Mouse (Mus musculus): Measurements from ENCODE around the gene Nucks1. TPM values are rescaled to one million over a fixed set of nuclear protein-coding genes. Genes with fewer than 3 reads are reported as not detected.

Nucks1 gene
- 29.2 and 32.7 TPM in 2 replicates for polyA plus RNA-seq (2012)

DNA sequence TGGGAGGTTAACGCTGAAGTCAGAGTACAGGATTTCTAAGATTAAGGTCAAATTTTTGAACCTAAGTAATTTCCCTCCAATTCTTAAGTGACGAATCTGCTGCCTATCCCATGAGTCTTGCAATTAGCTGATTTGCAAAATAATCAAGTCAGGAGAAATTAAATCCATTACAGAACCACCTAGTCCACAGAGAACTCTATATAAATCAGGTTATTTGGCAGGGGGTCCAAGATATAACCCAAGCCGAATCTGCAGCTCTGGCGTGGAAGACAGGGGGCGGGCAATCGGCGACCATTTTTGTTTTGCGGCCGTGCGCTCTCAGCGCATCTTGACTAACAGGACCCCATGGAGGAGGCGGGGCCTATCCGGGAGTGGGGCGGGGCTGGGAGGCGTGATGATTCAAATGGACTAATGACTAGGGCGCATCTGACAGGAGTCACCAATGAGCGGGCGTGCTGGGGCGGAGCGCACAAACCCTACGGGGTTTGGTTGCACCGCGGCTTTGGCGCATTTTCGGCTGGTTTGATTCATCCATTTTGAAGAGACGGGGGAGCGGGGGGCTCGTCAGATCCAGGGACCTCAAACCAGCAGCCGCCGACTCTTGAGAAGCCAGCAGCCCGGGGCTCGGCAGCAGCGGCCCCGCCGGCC is at the start of gene Nucks1:
Gene Nucks1, plus strand, starts transcription at position 534 of the 648 bp plus-strand sequence.
- TF ChIP-seq GATA1 (IDR thresholded peaks at IDR 0.05; ENCODE audit: low read length), result no peak

DNA sequence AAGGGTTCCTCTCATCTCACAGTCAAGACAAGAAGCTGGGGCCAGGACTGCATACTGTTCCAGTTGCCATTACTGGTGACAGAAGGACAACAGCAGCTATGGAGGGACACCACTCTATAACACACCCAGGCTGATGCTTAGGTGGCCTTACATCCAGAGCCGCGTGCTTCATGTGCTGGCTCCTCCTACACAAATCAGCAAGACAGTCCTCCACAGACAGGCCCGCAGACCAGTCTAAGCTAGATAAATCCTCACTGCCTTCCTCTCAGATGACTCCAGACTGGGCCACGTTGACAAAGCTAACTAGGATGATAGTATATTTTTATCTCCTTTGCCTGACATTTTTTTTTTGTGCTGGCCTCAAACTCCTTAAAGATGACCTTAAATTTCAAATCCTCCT is 48.5 kb upstream of the Nucks1 start:
- TF ChIP-seq GATA1 (IDR thresholded peaks at IDR 0.05; ENCODE audit: low read length), result no peak

DNA sequence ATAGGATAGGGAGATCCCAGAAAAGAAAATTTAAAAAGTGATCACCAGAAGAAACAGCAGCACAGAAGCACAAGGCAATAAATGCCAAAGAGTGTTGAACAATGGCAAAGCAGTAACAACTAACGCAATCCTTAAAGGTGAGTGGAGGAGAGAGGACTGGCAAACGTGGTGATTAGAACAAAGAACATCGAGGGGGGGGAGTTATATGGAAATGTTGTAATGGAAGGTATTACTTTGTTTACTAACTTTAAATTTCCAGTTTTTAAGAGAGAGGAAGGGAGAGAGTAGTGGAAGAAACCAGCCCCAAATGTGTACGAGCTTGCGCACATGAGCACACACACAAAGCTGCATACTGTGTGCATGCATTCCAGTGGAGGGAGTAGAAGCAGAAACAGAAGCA is 44.7 kb upstream of the Nucks1 start:
- TF ChIP-seq GATA1 (IDR thresholded peaks at IDR 0.05; ENCODE audit: low read length), result no peak

DNA sequence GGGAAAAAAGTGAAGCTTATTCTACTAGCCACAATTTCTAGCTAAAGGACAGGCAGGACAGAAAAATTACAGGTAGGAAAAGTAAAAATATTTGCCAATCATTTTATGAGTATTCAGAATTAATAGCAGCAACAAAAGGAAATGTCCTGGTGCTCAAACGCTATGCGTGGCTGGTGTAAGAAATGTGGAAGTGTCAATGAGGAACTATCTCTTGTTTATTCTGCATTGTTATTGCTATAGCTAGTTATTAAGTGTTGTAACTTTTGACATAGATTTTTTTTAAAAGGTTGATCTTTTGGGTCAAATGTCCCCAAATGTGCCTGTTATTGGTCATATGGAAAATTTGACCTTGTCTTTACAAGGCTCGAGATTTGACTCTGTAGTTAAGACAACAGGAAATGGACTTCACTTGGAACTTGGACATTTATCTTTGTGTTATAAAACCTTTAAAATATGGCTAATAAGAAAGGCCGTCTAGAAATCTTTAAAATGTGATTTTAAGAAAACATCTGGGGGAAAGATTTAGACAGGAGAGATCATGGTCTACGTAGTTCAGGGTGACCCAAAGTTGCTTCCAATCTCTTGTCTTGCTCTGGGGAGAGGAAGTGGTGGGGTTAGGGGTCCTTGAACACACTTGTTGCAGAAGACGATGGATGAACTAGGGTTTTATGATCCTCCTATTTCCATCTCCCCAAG is 43.9 kb upstream of the Nucks1 start:
- TF ChIP-seq GATA1 (IDR thresholded peaks at IDR 0.05; ENCODE audit: low read length), result no peak

- TF ChIP-seq GATA1 (IDR thresholded peaks at IDR 0.05; ENCODE audit: low read length), result no peak
Measured at GRCm38 (mm10) chr1:131867093-131867945, 43.0 kb upstream of the Nucks1 start, which contains the start of gene Rab29. Rab29 (plus strand) TSS chr1:131867224.

DNA sequence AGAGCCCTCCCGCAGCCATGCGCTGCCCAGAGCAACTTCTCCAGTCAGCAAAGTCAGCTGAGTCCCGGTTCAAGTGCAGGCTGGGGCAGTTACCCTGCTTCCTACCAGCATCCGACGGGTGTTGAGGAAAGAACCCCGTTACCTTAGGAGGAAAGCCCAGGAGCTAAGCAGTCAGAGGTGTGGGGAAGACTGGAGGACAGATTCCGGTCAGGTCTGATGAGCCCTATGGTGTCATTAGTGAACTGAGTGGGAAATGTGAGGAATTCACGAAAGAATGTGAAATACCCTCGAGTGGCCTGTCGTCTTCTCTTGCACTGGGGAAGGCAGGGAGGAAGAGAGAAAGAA is 42.4 kb upstream of the Nucks1 start:
- TF ChIP-seq GATA1 (IDR thresholded peaks at IDR 0.05; ENCODE audit: low read length), result no peak

GRCm38 (mm10) chr1:131869561-131869960 is 40.8 kb upstream of the Nucks1 start:
- TF ChIP-seq GATA1 (IDR thresholded peaks at IDR 0.05; ENCODE audit: low read length), result no peak

DNA sequence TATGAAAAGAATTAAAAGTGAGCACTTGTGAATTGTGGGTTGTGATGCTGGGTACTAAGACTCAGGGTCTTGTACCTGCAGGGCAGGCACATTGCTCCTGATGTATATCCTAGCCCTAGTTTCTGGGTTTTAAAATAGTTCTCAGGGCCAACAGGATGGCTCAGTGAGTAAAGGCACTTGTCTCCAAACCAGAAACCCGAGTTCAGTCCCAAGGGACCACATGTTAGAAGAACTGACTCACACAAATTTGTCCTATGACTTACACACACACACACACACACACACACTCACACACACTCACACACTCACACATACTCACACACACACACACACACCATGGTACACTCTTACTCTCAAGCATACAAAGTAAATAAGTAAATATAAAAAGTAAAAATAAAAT is 37.5 kb upstream of the Nucks1 start:
- TF ChIP-seq GATA1 (IDR thresholded peaks at IDR 0.05; ENCODE audit: low read length), result no peak

DNA sequence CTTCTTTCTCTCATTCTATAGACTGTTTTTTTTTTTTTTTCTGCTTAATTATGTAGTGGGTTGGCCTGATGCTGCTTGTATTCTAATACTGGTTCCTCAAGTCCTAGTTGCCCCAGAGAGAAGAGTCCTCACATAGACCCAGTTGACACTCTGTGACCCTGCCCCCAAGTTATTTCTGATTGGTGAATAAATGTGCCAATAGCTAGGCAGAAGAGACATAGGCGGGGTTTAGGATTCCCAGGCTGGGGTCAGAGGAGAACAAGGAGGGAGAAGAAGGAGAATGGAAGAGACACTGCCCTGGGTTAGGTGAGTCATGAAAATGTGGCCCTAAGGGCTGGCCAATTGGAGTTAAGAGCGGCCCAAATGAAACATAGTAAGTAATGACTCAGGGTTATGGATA is 30.5 kb upstream of the Nucks1 start:
- TF ChIP-seq GATA1 (IDR thresholded peaks at IDR 0.05; ENCODE audit: low read length), result no peak

GRCm38 (mm10) chr1:131882787-131883186 is 27.5 kb upstream of the Nucks1 start:
- no peak for TF ChIP-seq GATA1 (IDR thresholded peaks at IDR 0.05; ENCODE audit: low read length)

GRCm38 (mm10) chr1:131886173-131886572 is 24.2 kb upstream of the Nucks1 start:
- no peak for TF ChIP-seq GATA1 (IDR thresholded peaks at IDR 0.05; ENCODE audit: low read length)

GRCm38 (mm10) chr1:131886641-131887040 is 23.7 kb upstream of the Nucks1 start:
- TF ChIP-seq GATA1 (IDR thresholded peaks at IDR 0.05; ENCODE audit: low read length), result no peak

GRCm38 (mm10) chr1:131890043-131890658 is 20.2 kb upstream of the Nucks1 start:
- TF ChIP-seq GATA1 (IDR thresholded peaks at IDR 0.05; ENCODE audit: low read length), result no peak

- no peak for TF ChIP-seq GATA1 (IDR thresholded peaks at IDR 0.05; ENCODE audit: low read length)
Measured at GRCm38 (mm10) chr1:131891436-131891835, 18.9 kb upstream of the Nucks1 start.

GRCm38 (mm10) chr1:131902679-131903078 is 7.7 kb upstream of the Nucks1 start:
- no peak for TF ChIP-seq GATA1 (IDR thresholded peaks at IDR 0.05; ENCODE audit: low read length)

- TF ChIP-seq GATA1 (IDR thresholded peaks at IDR 0.05; ENCODE audit: low read length), result no peak
Measured at GRCm38 (mm10) chr1:131903251-131903650, 7.1 kb upstream of the Nucks1 start.
